Mouse (Mus musculus): ENCODE results near the gene Hmgxb4. TPM values are rescaled to one million over a fixed set of nuclear protein-coding genes. Genes with fewer than 3 reads are reported as not detected.
A peak's percentile ranks its signal among the peaks of the same experiment; 100 is the strongest.
"Not testable (repeated sequence)": the region's sequence is repeated elsewhere in the genome, so short reads cannot be mapped to it uniquely, and the experiment has no call there.

Hmgxb4 gene
- total RNA-seq (2014; rRNA removed) (29.7 and 66.9 TPM in 2 replicates), polyA plus RNA-seq (2015; fragmentation: Nextera tagmentation; extraction: Ambion mirVana) (24.7 and 30.0 TPM in 2 replicates)

DNA sequence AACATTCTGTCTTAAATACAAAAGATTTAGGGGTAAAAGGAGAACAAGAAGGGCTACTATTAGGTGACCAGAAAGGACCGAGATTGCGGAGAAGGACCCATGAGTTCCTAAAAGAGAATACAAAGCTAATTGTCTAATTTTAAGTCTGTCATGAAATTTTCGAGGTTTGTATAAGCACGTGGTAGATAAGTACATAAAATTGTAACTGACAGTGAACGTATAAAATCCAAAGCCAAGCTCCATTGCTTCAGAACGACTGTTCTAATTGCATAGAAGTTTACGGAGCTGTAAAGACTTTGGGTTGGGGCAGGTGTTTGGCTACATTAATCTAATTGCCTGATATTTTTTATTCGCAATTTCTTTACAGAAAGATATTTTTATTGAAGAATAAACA lies at the start of gene Hmgxb4:
TSS of gene Hmgxb4 (plus strand) at position 276 of the 394 bp plus-strand sequence.
- TF ChIP-seq CTCF (IDR thresholded peaks at IDR 0.05; ENCODE audit: low read depth) = no peak
- H3K27me3 ChIP-seq (ENCODE audit: insufficient read depth, low read length) = no peaks in the 10 kb centered on the region
- H3K27ac ChIP-seq = peak within 1 kb of the TSS; percentile 97
- H3K4me3 ChIP-seq (ENCODE audit: low read length) = peak within 1 kb of the TSS; percentile 94
- H3K36me3 ChIP-seq (ENCODE audit: insufficient read depth, low read length) = no peaks in the 10 kb centered on the region
- 0 out of 2 replicates have a peak, but pooled peaks cover 4% of the 10 kb centered on the region for H3K4me1 ChIP-seq (ENCODE audit: insufficient read depth, low read length)
- ATAC-seq (peak; percentile 20; the same call in 1 of the 2 replicates), DNase-seq (ENCODE audit: low spot score) (no peak)
- no peaks in the 10 kb centered on the region for H3K9me3 ChIP-seq (ENCODE audit: low read length)
- peak within 1 kb of the TSS; percentile 71 for H3K4me2 ChIP-seq (ENCODE audit: low read depth, low read length)
- 12% methylated on average over 8 of the region's 8 CpGs for WGBS
- H3K9ac ChIP-seq (replicated peaks; ENCODE audit: low read length) = peak within 1 kb of the TSS; percentile 98

DNA sequence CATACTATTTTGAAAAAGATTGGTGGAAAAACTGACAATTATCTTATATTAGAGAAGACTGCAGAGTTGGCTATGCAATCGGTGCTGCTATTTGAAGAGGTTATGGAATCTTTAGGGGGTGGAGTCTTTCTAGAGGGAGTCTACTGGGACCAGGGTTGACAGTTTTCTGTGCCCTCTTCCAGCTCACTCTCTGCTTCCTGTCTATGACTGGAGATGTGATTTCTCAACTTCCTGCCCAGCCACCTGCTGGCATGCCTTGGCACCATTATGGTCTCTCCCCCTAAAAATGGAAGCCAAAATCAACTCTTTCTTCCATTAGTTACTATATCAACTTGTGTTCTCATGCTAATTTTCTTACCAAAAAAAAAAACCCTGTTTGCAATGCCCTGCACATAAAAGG lies 43.7 kb upstream of the Hmgxb4 start:
- 89% methylated on average over 1 of the region's 1 CpGs for WGBS
- Histone ChIP-seq H3K36me3 (ENCODE audit: insufficient read depth, low read length) (no peaks in the 10 kb centered on the region), H3K27ac (no peak overlapping the region), H3K9me3 (ENCODE audit: low read length) (no peaks in the 10 kb centered on the region), H3K27me3 (ENCODE audit: insufficient read depth, low read length) (no peaks in the 10 kb centered on the region), H3K9ac (replicated peaks; ENCODE audit: low read length) (no peak overlapping the region), H3K4me1 (ENCODE audit: insufficient read depth, low read length) (no peaks in the 10 kb centered on the region), H3K4me2 (ENCODE audit: low read depth, low read length) (no peak overlapping the region), H3K4me3 (ENCODE audit: low read length) (no peak overlapping the region)
- no peak for TF ChIP-seq CTCF (IDR thresholded peaks at IDR 0.05; ENCODE audit: low read depth)
- DNase-seq (ENCODE audit: low spot score) = no peak
- no peak for ATAC-seq

DNA sequence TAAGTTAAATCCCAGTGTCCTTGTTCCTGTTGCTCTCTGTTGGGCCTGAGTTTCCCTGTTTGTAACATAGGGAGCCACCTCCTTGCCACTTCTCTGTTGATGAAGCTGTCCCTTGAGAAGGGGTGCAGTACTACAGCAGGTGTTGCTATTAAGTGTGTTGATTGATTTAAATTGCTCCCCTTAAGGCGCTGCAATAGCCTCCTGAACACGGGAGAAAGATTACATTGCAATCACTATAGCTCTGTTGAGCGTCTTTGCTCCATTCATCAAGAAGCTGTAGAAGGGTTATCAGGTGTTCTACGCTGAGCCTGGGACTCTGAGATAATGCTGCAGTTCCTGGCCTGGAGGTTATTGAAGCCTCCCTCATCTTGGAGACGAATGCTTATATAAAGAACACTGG lies 29.2 kb upstream of the Hmgxb4 start:
- Histone ChIP-seq H3K9ac (replicated peaks; ENCODE audit: low read length) (no peak overlapping the region), H3K4me3 (ENCODE audit: low read length) (no peak overlapping the region)
- 75% methylated on average over 5 of the region's 5 CpGs for WGBS

DNA sequence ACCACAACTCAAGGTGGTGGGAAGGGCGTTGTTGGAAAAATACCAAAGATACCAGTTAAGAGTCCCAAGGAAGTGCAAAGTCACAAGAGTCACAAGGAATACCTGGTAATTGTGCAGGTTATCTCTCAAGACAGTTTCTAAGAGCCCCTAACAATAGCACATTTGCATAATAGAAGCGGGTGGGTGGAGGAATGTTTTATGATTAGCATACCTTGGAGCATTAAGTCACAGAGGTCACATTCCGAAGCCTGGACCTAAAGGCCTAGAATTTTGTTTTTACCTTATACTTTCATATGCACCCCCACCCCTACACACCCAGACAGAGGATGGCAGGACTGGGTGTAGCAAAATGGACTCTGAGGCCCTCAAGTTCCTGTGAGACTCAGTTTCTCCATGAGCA lies 22.9 kb upstream of the Hmgxb4 start:
- 91% methylated on average over 3 of the region's 3 CpGs for WGBS
- H3K4me1 ChIP-seq (ENCODE audit: insufficient read depth, low read length); ATAC-seq; H3K36me3 ChIP-seq (ENCODE audit: insufficient read depth, low read length); H3K4me3 ChIP-seq (ENCODE audit: low read length); H3K27me3 ChIP-seq (ENCODE audit: insufficient read depth, low read length); H3K27ac ChIP-seq; DNase-seq (ENCODE audit: low spot score); H3K4me2 ChIP-seq (ENCODE audit: low read depth, low read length); H3K9ac ChIP-seq (replicated peaks; ENCODE audit: low read length); H3K9me3 ChIP-seq (ENCODE audit: low read length): not testable (repeated sequence)

More for the DNA sequence above, 29.2 kb upstream of the Hmgxb4 start:
- no peak for ATAC-seq
- H3K4me1 ChIP-seq (ENCODE audit: insufficient read depth, low read length) = no peaks in the 10 kb centered on the region
- no peaks in the 10 kb centered on the region for H3K27me3 ChIP-seq (ENCODE audit: insufficient read depth, low read length)
- no peak overlapping the region for H3K27ac ChIP-seq
- no peak overlapping the region for H3K4me2 ChIP-seq (ENCODE audit: low read depth, low read length)
- no peaks in the 10 kb centered on the region for H3K9me3 ChIP-seq (ENCODE audit: low read length)
- DNase-seq (ENCODE audit: low spot score) = no peak
- no peak for TF ChIP-seq CTCF (IDR thresholded peaks at IDR 0.05; ENCODE audit: low read depth)
- no peaks in the 10 kb centered on the region for H3K36me3 ChIP-seq (ENCODE audit: insufficient read depth, low read length)

DNA sequence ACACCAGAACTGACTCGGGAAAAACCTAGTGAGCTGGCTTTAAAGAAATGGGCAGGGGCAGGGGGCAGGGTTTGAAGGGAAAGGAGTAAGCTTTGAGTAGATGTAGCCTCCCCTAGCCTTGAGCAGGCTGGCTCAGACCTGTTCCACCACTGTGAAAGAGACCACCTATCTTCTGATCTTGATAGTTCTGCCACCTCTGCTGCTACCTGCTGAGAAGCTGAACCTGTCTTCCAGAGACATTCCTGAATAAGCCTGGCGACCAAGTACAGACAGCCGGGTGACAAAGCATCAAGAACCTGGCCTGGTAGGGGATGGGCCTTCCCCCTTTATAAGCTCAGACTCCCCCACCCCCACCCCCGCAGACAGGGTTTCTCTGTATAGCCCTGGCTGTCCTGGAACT lies 21.5 kb upstream of the Hmgxb4 start:
- Histone ChIP-seq H3K36me3 (ENCODE audit: insufficient read depth, low read length) (no peaks in the 10 kb centered on the region), H3K27me3 (ENCODE audit: insufficient read depth, low read length) (no peaks in the 10 kb centered on the region), H3K4me2 (ENCODE audit: low read depth, low read length) (no peak overlapping the region), H3K4me3 (ENCODE audit: low read length) (no peak overlapping the region), H3K27ac (no peak overlapping the region), H3K9ac (replicated peaks; ENCODE audit: low read length) (no peak overlapping the region), H3K4me1 (ENCODE audit: insufficient read depth, low read length) (no peaks in the 10 kb centered on the region), H3K9me3 (ENCODE audit: low read length) (no peaks in the 10 kb centered on the region)
- DNase-seq (ENCODE audit: low spot score) (no peak), ATAC-seq (no peak)
- 86% methylated on average over 4 of the region's 4 CpGs for WGBS
- TF ChIP-seq CTCF (IDR thresholded peaks at IDR 0.05; ENCODE audit: low read depth) = no peak

DNA sequence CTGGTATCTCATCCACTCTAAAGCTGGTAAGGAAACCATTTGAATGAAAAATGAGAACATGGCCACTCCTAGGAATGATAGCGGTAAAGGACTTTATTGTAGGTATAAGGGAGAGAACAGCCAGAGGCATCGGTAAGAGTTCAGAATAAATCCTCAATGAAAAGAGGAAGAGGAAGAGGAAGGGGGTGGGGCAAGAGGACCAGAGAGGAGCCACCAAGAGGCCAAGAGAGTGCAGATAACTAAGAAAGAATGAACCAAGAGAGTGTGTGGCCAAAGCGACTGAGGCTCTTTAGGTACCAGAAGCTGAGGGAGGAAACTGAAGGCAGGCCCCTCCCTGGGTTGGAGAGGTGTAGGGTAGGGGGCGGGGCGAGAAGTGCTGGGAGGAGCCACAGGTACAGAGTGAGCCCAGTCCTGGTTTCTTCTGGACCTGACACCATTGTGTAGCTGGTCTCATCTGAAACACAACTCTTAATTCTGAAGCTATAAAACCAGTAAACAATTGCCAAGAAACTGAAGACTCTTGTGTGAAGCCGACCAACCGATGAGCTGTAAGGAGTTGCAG lies 20.8 kb upstream of the Hmgxb4 start:
- no peak for ATAC-seq
- 88% methylated on average over 7 of the region's 7 CpGs for WGBS

DNA sequence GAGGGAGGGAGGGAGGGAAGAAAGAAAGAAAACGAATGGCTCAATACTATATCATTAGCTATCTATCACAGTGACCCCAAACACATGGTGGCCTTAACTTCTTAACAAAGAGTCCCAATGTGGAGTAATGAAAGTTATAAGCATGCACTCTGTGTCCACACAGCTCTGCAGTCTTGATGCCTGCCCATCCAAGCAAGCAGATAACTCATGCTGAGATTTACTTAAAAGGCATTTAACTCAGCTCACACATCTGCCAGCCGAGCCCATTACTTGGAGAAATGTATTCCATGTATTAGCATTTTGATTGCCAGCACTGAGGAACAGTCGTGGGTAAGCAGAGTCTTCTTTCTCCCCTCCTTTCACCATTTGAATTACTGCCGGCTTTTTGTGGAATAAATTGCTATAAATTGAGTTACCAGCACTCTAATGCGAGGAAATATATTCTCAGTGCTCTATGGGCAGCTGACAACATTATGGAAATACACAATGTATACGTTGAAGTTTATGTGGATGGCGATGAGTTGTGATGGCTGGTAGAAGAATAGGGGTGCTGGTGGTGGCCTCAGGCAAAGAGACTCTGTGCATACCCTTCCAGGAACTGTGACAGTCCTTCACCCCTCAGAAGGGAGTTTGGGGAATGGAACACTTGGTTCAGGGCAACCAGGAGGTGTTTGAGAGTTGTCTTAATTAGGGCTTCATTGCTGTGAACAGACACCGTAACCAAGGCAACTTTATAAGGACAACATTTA lies 19.9 kb upstream of the Hmgxb4 start:
- Histone ChIP-seq H3K4me1 (ENCODE audit: insufficient read depth, low read length) (no peaks in the 10 kb centered on the region), H3K36me3 (ENCODE audit: insufficient read depth, low read length) (no peaks in the 10 kb centered on the region), H3K27ac (no peak overlapping the region), H3K4me3 (ENCODE audit: low read length) (no peak overlapping the region), H3K4me2 (ENCODE audit: low read depth, low read length) (no peak overlapping the region), H3K9me3 (ENCODE audit: low read length) (no peaks in the 10 kb centered on the region), H3K27me3 (ENCODE audit: insufficient read depth, low read length) (no peaks in the 10 kb centered on the region), H3K9ac (replicated peaks; ENCODE audit: low read length) (no peak overlapping the region)
- 53% methylated on average over 8 of the region's 8 CpGs for WGBS
- TF ChIP-seq CTCF (IDR thresholded peaks at IDR 0.05; ENCODE audit: low read depth) = no peak
- ATAC-seq (0 out of 2 replicates have a peak, but pooled peaks have one; percentile 21), DNase-seq (ENCODE audit: low spot score) (no peak)

More for the DNA sequence above, 20.8 kb upstream of the Hmgxb4 start:
- H3K9me3 ChIP-seq (ENCODE audit: low read length) = no peaks in the 10 kb centered on the region
- no peak overlapping the region for H3K9ac ChIP-seq (replicated peaks; ENCODE audit: low read length)
- no peak for DNase-seq (ENCODE audit: low spot score)
- H3K4me1 ChIP-seq (ENCODE audit: insufficient read depth, low read length) = no peaks in the 10 kb centered on the region
- no peak overlapping the region for H3K27ac ChIP-seq
- no peak overlapping the region for H3K4me2 ChIP-seq (ENCODE audit: low read depth, low read length)
- H3K4me3 ChIP-seq (ENCODE audit: low read length) = no peak overlapping the region
- no peaks in the 10 kb centered on the region for H3K36me3 ChIP-seq (ENCODE audit: insufficient read depth, low read length)
- H3K27me3 ChIP-seq (ENCODE audit: insufficient read depth, low read length) = no peaks in the 10 kb centered on the region
- TF ChIP-seq CTCF (IDR thresholded peaks at IDR 0.05; ENCODE audit: low read depth) = no peak

All from hindbrain, postnatal 0 days (tissue).